Mouse (Mus musculus) heart, postnatal 4 days (tissue): ENCODE results near the gene Grap2. TPM values are rescaled to one million over a fixed set of nuclear protein-coding genes. Genes with fewer than 3 reads are reported as not detected.

ENCODE experiments used
- DNase-seq: peaks from one replicate; pipeline ENCODE4 v3.0.0; 2021
- total RNA-seq, 2 experiments: library from RNA; stranded (reverse); gene quantifications; 2 replicates each; pipeline ENCODE4 v1.2.3; 2021

Gene Grap2
- 1 to 10 TPM in 1 of 2 experiments, under 1 TPM in 1; 0.62 to 1.2 TPM for total RNA-seq

DNA sequence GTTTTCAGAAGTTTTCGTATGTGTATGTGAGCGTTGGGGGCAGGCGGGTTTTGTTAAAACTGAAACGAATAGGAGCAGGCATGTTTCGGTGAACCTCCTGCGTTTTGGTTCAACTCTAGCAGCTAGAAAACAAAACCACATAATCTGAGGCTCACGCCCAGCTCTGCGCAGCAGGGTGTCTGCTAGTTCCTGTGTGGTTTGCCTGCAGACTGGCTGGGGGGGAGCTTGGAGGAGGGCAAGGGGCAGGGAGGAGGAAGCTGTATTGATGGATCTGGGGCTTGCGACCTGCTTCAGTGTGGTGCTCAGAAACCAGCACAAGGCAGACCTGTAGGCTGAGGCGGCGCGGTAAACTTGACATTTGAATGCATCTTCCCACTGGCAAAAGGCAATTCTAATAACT, at the start of gene Grap2:
Grap2 (plus strand) TSS at position 304 of the 400 bp plus-strand sequence.
- DNase-seq: no peak

GRCm38 (mm10) chr15:80529955-80530869, 42.2 kb upstream of the Grap2 start:
- DNase-seq: no peak

GRCm38 (mm10) chr15:80531026-80531425, 41.4 kb upstream of the Grap2 start:
- DNase-seq: no peak

DNA sequence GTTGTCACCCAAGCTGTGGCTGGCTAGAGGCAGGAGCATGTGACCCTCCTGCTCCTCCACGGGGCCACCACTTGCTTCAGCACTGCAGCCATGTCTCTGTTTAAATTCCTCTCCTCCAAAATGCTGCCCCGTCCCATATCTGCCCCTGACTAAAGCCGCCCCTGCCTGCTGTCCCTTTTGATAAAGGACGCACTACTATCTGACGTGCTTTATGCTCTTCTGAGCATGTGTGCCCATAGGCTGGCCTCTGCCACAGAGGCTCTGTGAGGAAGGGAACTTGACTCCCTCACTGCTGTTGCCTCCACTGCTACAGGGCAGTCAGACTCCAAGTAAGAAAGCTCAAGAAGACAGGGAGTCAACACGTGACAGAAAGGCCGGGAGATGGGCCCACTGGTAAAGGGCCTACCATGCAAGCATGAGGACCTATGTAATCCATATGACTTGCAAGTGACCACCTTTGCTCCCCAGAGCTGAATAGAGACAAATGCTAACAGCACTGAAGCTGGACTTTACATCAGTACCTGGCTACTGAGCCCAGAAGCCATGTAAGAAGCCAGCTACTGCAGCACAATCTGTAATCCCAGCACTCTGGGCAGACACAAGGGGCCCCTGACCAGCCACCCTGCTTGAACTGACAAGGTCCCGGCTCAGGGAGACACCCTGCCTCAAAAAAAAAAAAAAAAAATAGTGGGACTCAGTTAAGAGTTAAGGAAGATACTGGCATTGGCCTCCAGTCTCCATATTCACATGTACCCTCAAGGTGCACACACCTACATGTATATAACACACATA, 39.9 kb upstream of the Grap2 start:
- no peak for DNase-seq

- no peak for DNase-seq
Measured at GRCm38 (mm10) chr15:80533274-80533673, 39.1 kb upstream of the Grap2 start.

DNA sequence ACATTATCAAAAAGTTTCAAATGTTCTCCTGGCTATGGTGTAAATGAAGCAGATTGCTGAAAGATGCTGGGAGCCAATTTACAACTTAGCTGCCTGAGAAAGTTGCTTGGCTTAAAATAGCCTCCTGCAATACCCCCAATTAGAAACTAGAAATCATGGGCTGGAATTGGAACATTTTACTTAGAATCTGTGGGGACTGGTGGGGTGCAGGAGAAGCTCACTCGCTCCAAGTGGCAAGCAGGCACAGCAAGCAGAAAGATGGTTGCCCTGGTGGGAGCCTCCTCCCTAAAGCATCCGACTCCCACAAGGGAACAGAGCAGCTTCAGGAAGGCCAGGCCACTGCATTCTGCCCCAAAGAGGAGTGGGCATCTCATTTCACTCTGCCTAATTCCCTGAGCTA, 36.3 kb upstream of the Grap2 start:
- DNase-seq: no peak

GRCm38 (mm10) chr15:80538075-80538474, 34.3 kb upstream of the Grap2 start:
- DNase-seq: no peak

GRCm38 (mm10) chr15:80538671-80539340, 33.6 kb upstream of the Grap2 start:
- no peak for DNase-seq

GRCm38 (mm10) chr15:80544115-80544514, 28.3 kb upstream of the Grap2 start:
- no peak for DNase-seq

GRCm38 (mm10) chr15:80545430-80545829, 27.0 kb upstream of the Grap2 start:
- DNase-seq: no peak

GRCm38 (mm10) chr15:80554860-80555822, 17.3 kb upstream of the Grap2 start:
- DNase-seq: no peak

DNA sequence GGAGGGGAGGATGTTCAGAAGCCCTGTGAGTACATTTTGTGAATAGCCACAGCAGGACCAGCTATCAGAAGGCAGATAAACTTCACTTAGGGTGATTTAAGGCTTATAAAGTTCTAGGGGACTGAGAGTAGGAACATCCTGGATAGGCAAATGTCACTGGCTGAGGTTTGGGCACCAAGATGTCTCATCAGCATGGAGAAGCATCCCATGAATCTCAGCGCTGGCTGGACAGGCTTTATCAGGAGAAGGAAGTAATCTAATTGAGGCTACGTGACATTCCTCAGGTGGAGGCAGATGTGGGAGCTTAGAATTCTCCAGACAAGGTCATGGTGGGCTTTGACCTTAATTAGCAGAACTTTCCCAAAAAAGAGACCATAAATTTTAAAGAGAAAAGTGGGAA, 16.4 kb upstream of the Grap2 start:
- DNase-seq: no peak

DNA sequence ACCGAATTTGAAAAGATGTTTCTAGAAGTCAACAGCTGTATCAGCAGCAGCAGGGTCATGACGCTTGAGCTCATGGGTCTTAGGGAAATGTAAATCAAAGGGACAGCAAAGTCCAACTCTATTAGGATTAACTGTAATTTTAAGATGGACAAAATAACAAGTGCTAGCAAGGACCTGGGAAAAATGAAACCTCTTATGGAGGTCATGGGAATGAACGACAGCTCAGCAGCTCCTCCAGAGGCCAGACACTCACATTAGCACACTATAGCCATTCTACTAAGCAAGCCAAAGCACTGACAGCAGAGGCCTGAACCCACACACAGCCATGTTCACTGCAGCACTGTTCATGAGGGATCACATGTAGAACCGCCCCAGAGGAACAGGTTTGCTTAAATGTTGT, 14.6 kb upstream of the Grap2 start:
- no peak for DNase-seq

- DNase-seq: no peak
Measured at GRCm38 (mm10) chr15:80559534-80559933, 12.9 kb upstream of the Grap2 start.

DNA sequence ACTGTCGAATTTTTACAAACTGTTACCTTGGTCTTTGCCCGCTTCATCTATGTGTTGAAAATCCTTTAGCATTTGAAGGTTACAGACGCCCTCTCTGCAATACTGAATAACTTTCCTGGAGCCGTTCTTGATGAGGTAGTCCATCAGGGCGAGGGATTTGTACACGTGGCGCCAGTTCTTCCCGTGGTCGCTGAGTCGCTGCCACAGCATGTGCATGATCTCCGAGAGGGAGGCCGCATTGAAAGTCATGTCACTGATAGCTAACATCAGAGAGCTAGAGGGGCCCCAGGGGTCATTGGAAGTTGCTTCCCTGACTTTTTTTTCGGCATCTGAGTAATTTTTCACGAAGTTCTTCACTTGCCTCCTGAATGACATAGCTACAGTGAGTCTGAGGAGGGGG, 12.4 kb upstream of the Grap2 start:
- no peak for DNase-seq

GRCm38 (mm10) chr15:80560646-80561580, 11.5 kb upstream of the Grap2 start:
- DNase-seq: no peak

- no peak for DNase-seq
Measured at GRCm38 (mm10) chr15:80562446-80562845, 9.9 kb upstream of the Grap2 start.

GRCm38 (mm10) chr15:80563634-80564208, 8.7 kb upstream of the Grap2 start:
- DNase-seq: no peak

GRCm38 (mm10) chr15:80565106-80565665, 7.2 kb upstream of the Grap2 start, which contains the start of gene Enthd1:
Gene Enthd1, minus strand, starts transcription at chr15:80565156.
- no peak for DNase-seq

GRCm38 (mm10) chr15:80566696-80567095, 5.7 kb upstream of the Grap2 start:
- DNase-seq: no peak
